Mouse (Mus musculus) G1E (cell line): ENCODE measurements around the gene Mcrip2. TPM values are rescaled to one million over a fixed set of nuclear protein-coding genes. Genes with fewer than 3 reads are reported as not detected.

Experiments
- ATAC-seq: 2 replicates; pipeline ENCODE4 v1.8.0; 2016; ENCODE audit warnings: mild to moderate bottlenecking; ENCODE audit not compliant: insufficient number of reproducible peaks, poor library complexity, low FRiP score, severe bottlenecking; ENCODE audit errors: extremely low read depth
- DNase-seq: peaks from one replicate; pipeline ENCODE4 v3.0.0; 2012; ENCODE audit warnings: low spot score
- H3K27me3 ChIP-seq: 2 replicates; pipeline ENCODE4 v1.6.1; 2012; ENCODE audit warnings: mild to moderate bottlenecking, low read length, inconsistent platforms; ENCODE audit not compliant: insufficient read depth
- H3K36me3 ChIP-seq: replicated peaks from 2 replicates; pipeline ENCODE3; 2012; ENCODE audit warnings: mild to moderate bottlenecking, inconsistent platforms
- H3K4me1 ChIP-seq: 2 replicates; pipeline ENCODE4 v1.6.1; 2012; ENCODE audit warnings: low read depth, low read length, inconsistent platforms, mixed read lengths; ENCODE audit not compliant: insufficient read depth
- H3K4me3 ChIP-seq: 2 replicates; pipeline ENCODE4 v1.5.1; 2012; ENCODE audit warnings: low read depth, mild to moderate bottlenecking, inconsistent platforms, low read length, moderate library complexity, mixed read lengths
- H3K9me3 ChIP-seq: replicated peaks from 2 replicates; pipeline ENCODE4 v1.6.1; 2012; ENCODE audit warnings: inconsistent platforms
- CTCF ChIP-seq: IDR thresholded peaks from 2 replicates; pipeline ENCODE4 v1.5.1; 2012; ENCODE audit warnings: low read depth, low read length, inconsistent platforms, mixed read lengths
- GATA1 ChIP-seq: IDR thresholded peaks from 2 replicates; pipeline ENCODE4 v1.6.1; 2012; ENCODE audit warnings: borderline replicate concordance, low read length, inconsistent platforms, mixed read lengths
- GATA2 ChIP-seq: IDR thresholded peaks from 2 replicates; pipeline ENCODE4 v1.6.1; 2012; ENCODE audit warnings: low read depth, low read length, inconsistent platforms, borderline replicate concordance
- POLR2AphosphoS5 ChIP-seq: IDR thresholded peaks from 2 replicates; pipeline ENCODE4 v1.6.1; 2012; ENCODE audit warnings: low read depth, low read length, inconsistent platforms; ENCODE audit not compliant: insufficient replicate concordance
- TAL1 ChIP-seq: conservative IDR thresholded peaks from 2 replicates; pipeline ENCODE4 v1.6.1; 2012; ENCODE audit warnings: low read depth, low read length, inconsistent platforms, mixed read lengths
- polyA plus RNA-seq: library from polyadenylated mRNA; stranded (reverse); fragments of >175 nt; gene quantifications from 2 replicates; pipeline ENCODE4 v1.2.3, GENCODE M21; 2012
- total RNA-seq, 2 experiments: library from RNA; stranded (forward) in 1 of 2; stranded (reverse) in 1 of 2; fragments of 200-1000 nt in 1 of 2; fragments of >200 nt in 1 of 2; fragmentation: Nextera tagmentation in 1 of 2; gene quantifications; 2 replicates each; pipeline ENCODE4 v1.2.3; 2014 to 2017

Mcrip2 gene
- total and polyA plus RNA-seq, 3 experiments: 4.4 to 77.6 (median 8.7) TPM

DNA sequence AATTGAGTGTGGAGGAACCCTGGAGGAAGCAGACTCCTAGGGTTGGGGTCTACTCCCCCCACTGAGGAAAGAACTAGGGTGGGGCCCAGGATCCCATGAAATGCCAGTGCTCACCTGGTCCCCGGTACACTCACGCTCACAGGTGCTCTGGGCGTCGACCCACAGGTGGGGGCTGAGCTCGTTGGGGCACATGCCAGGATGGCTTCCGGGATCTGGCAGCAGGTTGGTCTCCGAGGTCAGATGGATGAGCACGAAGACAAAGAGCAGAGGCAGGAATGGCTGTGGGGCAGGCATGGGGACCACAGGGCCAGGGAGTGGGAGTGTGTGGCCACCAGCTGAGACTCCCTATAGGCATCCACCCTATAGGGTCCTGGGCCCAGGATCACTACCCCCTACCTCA is 11.2 kb upstream of the Mcrip2 start:
- peaks cover 83% of the 10 kb centered on the region for H3K36me3 ChIP-seq
- H3K4me1 ChIP-seq: peaks cover 22% of the 10 kb centered on the region
- H3K4me3 ChIP-seq: no peak overlapping the region
- ATAC-seq: no peak
- no peaks in the 10 kb centered on the region for H3K9me3 ChIP-seq
- H3K27me3 ChIP-seq: no peaks in the 10 kb centered on the region
- DNase-seq: no peak
- TF ChIP-seq POLR2AphosphoS5: no peak

DNA sequence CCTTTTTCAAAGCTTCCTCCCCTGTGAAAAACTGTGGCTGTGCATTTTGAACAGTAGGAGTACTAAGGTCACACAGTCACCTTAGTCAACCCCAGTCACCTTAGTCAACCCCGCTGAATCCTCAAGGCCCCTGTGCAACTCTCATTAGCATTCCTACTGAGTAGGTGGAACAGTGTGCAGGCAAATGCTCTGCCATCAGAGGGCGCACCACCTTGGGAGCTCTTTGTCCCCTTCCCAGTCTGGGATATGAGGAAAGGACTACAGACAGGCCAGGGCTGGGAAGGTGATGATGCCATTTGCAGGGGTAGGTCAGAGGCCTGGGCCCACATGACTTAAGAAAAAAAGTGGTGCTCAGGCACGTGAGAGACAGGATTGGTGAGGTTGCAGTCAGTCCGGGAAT is 10.7 kb upstream of the Mcrip2 start:
- H3K36me3 ChIP-seq: peaks cover 78% of the 10 kb centered on the region
- DNase-seq: no peak

DNA sequence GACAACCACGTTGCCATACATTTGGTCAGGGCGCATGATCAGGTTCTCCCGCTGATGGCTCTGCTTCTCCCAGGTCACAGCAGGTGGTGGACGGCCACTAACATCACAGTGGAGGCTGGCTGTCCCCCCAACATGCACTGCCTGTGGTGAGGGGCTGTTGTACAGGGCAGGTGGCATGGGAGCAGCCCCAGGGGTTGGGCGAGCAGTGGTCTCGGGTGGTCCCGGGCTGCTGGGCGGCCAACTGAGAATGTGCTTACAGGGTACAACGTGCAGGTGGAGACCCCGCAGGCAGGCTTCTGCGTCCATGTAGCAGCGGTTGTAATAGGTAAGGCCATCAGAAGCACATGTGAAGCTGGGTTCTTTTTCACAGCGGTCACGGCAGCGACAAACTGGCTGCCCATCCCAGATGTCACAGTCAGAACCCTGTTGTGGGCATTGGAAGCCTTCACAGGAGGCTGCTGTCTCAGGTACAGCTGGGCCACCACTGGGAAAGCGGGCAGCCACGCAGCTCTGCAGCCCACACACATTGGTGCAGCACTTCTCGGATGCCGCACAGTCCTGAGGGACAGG is 10.1 kb upstream of the Mcrip2 start:
- no peak for ATAC-seq

More for the DNA sequence above, 10.7 kb upstream of the Mcrip2 start:
- Histone ChIP-seq H3K27me3 (no peaks in the 10 kb centered on the region), H3K9me3 (no peaks in the 10 kb centered on the region), H3K4me1 (peaks cover 27% of the 10 kb centered on the region), H3K4me3 (no peak overlapping the region)
- peak; percentile 21; the same call in 1 of the 2 replicates for TF ChIP-seq CTCF
- TF ChIP-seq GATA1: no peak
- no peak for ATAC-seq

DNA sequence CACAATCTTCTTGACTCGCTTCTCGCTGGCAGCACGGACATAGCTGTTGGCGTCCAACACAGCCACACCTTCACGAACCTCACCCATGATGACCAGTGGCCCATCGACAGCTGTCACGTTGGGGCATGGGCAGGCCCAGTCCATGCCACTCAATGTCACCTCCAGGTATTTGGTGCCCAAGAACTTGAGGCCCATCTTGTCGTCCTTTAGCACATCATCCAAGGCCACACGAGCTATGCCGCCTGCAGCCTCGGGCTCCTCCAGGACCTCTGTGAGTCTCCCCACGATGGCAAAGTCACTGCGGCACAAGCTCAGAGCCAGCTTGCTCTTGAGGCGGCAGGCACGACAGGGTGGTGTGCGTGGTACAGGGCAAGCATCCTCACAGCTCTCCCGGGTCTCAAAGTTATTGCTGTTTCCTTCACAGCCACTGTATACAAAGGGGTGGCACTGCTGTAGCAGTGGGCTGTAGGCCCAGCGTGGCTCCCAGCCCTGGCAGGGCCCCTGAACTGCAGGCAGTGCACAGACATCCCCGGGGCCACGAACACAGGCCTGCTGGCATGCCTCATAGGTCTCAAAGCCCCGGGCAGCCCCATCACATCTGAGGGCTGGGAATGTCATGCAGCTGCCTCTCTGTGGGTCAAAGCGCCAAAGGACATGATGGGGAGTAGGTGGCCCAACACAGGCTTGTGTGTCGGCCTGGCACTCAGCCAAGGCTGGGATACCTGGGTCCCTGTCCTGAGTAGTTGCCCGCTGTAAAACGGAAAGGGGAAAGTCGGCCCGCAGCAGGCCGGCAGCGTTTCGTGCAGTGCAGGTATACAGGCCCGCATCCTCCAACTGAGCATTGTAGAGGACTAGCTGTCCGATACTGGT is 9.4 kb upstream of the Mcrip2 start:
- Histone ChIP-seq H3K4me3 (0 out of 2 replicates have a peak overlapping the region, but pooled peaks have one; percentile 16), H3K36me3 (peaks cover 65% of the 10 kb centered on the region), H3K27me3 (no peaks in the 10 kb centered on the region; the same call in 1 of the 2 replicates), H3K4me1 (peaks cover 36% of the 10 kb centered on the region), H3K9me3 (no peaks in the 10 kb centered on the region)
- ATAC-seq: no peak
- TF ChIP-seq GATA2: no peak
- TF ChIP-seq CTCF: no peak; the same call in 1 of the 2 replicates
- no peak for TF ChIP-seq GATA1
- no peak for TF ChIP-seq POLR2AphosphoS5
- TF ChIP-seq TAL1: no peak
- no peak for DNase-seq

More for the DNA sequence above, 10.1 kb upstream of the Mcrip2 start:
- no peak for DNase-seq
- TF ChIP-seq TAL1: no peak
- no peak for TF ChIP-seq CTCF
- TF ChIP-seq POLR2AphosphoS5: no peak
- no peak for TF ChIP-seq GATA1
- TF ChIP-seq GATA2: no peak
- H3K36me3 ChIP-seq: peaks cover 72% of the 10 kb centered on the region
- H3K4me1 ChIP-seq: peaks cover 32% of the 10 kb centered on the region
- H3K9me3 ChIP-seq: no peaks in the 10 kb centered on the region
- H3K4me3 ChIP-seq: 0 out of 2 replicates have a peak overlapping the region, but pooled peaks have one; percentile 16
- H3K27me3 ChIP-seq: no peaks in the 10 kb centered on the region

DNA sequence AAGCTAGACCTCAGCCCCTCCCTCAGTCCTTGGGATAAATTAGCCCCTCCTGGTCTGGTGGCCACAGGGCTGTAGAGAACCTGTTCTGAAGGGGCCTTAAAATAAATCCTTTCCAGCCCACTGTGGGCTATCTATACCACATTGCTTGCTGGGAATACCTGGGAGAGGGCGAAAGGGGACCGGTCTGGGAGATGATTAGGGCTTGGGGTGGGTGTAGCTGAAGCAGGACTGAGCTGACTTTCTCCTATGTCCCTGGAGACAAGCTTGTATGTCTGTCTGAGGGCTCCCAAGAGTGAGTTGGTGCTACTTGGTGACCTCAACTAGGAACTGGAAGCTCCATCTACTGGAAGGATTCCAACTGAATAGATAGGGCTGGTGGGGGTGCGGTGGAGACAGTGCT is 8.5 kb upstream of the Mcrip2 start:
- TF ChIP-seq TAL1: no peak
- TF ChIP-seq CTCF: no peak
- TF ChIP-seq GATA1: no peak
- no peak for TF ChIP-seq POLR2AphosphoS5
- no peak for TF ChIP-seq GATA2
- Histone ChIP-seq H3K4me3 (no peak overlapping the region), H3K36me3 (peaks cover 56% of the 10 kb centered on the region), H3K27me3 (no peaks in the 10 kb centered on the region; the same call in 1 of the 2 replicates), H3K9me3 (no peaks in the 10 kb centered on the region), H3K4me1 (peaks cover 36% of the 10 kb centered on the region)
- DNase-seq (no peak), ATAC-seq (no peak)

DNA sequence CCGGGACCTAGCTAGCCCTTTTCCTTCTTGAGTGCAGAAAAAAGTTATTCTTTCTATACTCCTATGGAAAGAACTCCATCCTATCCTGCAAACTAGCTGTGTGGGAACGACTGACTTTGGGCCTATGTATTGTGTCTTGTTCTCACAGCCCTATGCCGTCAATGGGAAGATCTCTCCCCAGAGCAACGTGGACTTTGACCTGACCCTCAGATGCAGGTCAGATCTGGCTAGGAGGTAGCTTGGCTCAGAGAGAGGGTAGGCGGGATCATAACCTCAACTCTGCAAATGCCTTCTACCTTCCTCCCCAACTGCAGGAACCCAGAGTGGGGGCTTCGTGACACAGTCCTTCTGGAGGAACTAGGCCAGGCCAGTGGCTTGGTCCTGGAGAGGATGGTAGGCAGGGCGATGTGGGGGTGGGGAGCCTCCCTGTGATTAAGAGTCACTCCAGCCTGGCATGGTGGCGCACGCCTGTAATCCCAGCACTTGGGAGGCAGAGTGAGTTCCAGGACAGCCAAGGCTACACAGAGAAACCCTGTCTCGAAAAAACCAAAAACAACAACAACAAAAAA is 7.9 kb upstream of the Mcrip2 start:
- TF ChIP-seq GATA1 (no peak), CTCF (no peak), POLR2AphosphoS5 (no peak), TAL1 (no peak), GATA2 (no peak)
- no peaks in the 10 kb centered on the region for H3K9me3 ChIP-seq
- H3K4me3 ChIP-seq: peak overlapping the region; percentile 93; the same call in 1 of the 2 replicates
- H3K27me3 ChIP-seq: no peaks in the 10 kb centered on the region; the same call in 1 of the 2 replicates
- peaks cover 50% of the 10 kb centered on the region for H3K36me3 ChIP-seq
- peaks cover 36% of the 10 kb centered on the region for H3K4me1 ChIP-seq
- no peak for ATAC-seq
- DNase-seq: no peak
